Mouse (Mus musculus) liver, embryonic 14.5 days (tissue): Measurements from ENCODE around the gene Dxo. TPM values are rescaled to one million over a fixed set of nuclear protein-coding genes. Genes with fewer than 3 reads are reported as not detected.

Source experiments
- ATAC-seq: fragments of 200-750 bp; cut with Nextera tagmentation; 2 replicates; pipeline ENCODE4 v1.8.0; 2017; ENCODE audit warnings: moderate number of reproducible peaks, mild to moderate bottlenecking, moderate library complexity; ENCODE audit not compliant: insufficient read depth
- DNase-seq, 3 experiments: peaks; one replicate each; pipeline ENCODE4 v3.0.0-alpha.2; 2012 to 2013; ENCODE audit warnings: low read depth in 3 of 3, low spot score in 3 of 3
- H3K27ac ChIP-seq: fragments of 300-500 bp; sonication (generic); 2 replicates; pipeline ENCODE4 v1.5.1; 2014; ENCODE audit warnings: moderate library complexity, mild to moderate bottlenecking, control low read depth, inconsistent platforms
- H3K27me3 ChIP-seq: fragments of 300-500 bp; sonication (generic); 2 replicates; pipeline ENCODE4 v1.6.1; 2014; ENCODE audit warnings: mild to moderate bottlenecking, low read length, moderate library complexity; ENCODE audit not compliant: control insufficient read depth, insufficient read depth
- H3K36me3 ChIP-seq: fragments of 300-500 bp; sonication (generic); replicated peaks from 2 replicates; pipeline ENCODE4 v1.6.1; 2014; ENCODE audit warnings: low read depth; ENCODE audit not compliant: control insufficient read depth, insufficient read depth
- H3K4me1 ChIP-seq, 2 experiments: fragments of 200-500 bp in 1 of 2; fragments of 300-500 bp in 1 of 2; sonication (generic) in 1 of 2; replicated peaks; 2 replicates each; pipeline ENCODE4 v1.6.1; 2012 to 2014; ENCODE audit warnings: antibody characterized with exemption in 1 of 2, inconsistent platforms in 1 of 2, low read length in 1 of 2; ENCODE audit not compliant: control insufficient read depth in 2 of 2, insufficient read depth in 2 of 2
- H3K4me2 ChIP-seq: fragments of 300-500 bp; sonication (generic); 2 replicates; pipeline ENCODE4 v1.6.1; 2014; ENCODE audit warnings: low read depth, mild to moderate bottlenecking, control low read depth, moderate library complexity
- H3K4me3 ChIP-seq, 2 experiments: fragments of 200-500 bp in 1 of 2; fragments of 300-500 bp in 1 of 2; sonication (generic) in 1 of 2; 2 replicates each; pipeline ENCODE4 v1.5.1; 2012 to 2014; ENCODE audit warnings: low read depth in 2 of 2, low read length in 2 of 2, mild to moderate bottlenecking in 2 of 2, control low read depth in 1 of 2, inconsistent platforms in 1 of 2, moderate library complexity in 1 of 2; ENCODE audit not compliant: insufficient read depth in 1 of 2
- H3K9ac ChIP-seq: fragments of 300-500 bp; sonication (generic); replicated peaks from 2 replicates; pipeline ENCODE4 v1.6.1; 2014; ENCODE audit warnings: mild to moderate bottlenecking, control low read depth, moderate library complexity
- H3K9me3 ChIP-seq: fragments of 300-500 bp; sonication (generic); 2 replicates; pipeline ENCODE4 v1.6.1; 2016; ENCODE audit warnings: low read length, mixed read lengths; ENCODE audit not compliant: control insufficient read depth
- CTCF ChIP-seq: IDR thresholded peaks from 2 replicates; pipeline ENCODE4 v1.5.1; 2016; ENCODE audit warnings: antibody characterized with exemption, low read depth, control low read depth
- EP300 ChIP-seq: IDR thresholded peaks from 2 replicates; pipeline ENCODE4 v1.6.1; 2016; ENCODE audit warnings: antibody characterized with exemption, low read depth
- WGBS: fragments of 180-500 bp; shearing (Covaris S2); extraction: QIAGEN DNeasy Blood & Tissue Kit; methylation state at CpG from one replicate; pipeline ENCODE4 v1.1.7; 2014; ENCODE audit not compliant: insufficient replicate concordance; 5-methylcytosine and 5-hydroxymethylcytosine counted together
- polyA plus RNA-seq, 2 experiments: library from polyadenylated mRNA; depleted of rRNA in 1 of 2; stranded (reverse) in 1 of 2; unstranded in 1 of 2; fragments of >200 nt; fragmentation: Nextera tagmentation in 1 of 2; extraction: Ambion mirVana in 1 of 2; gene quantifications; 2 replicates each; pipeline versions ENCODE4 v1.2.1 to v1.2.3; 2012 to 2014

The Dxo gene
- polyA plus RNA-seq, 2 experiments: 24.0 to 27.7 TPM

DNA sequence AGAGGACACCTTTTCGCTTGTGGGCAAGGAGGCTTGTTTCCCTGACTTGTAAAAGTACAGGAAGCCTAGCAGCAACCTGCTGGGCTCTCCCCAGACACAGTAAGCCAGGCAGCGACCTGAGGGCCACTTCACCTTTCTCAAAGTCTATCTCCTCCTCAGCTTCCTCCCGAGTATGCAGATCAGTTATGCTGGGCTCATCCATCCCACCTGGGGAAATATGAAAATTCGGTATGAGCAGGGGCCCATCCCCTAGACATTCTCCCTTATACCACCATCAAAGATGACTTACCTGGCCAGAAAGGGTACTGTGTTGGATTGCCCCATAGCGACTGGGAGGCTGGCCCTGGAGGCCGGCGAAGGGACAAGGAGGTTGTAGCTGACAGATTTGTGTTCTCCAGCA lies 10.8 kb downstream of the Dxo start:
- no peak overlapping the region for H3K27ac ChIP-seq
- no peak overlapping the region for H3K4me2 ChIP-seq
- no peak overlapping the region for H3K4me3 ChIP-seq
- no peak overlapping the region for H3K9ac ChIP-seq
- no peaks in the 10 kb centered on the region for H3K27me3 ChIP-seq
- no peak for ATAC-seq
- WGBS: 81% methylated on average over 7 of the region's 7 CpGs
- H3K9me3 ChIP-seq: no peaks in the 10 kb centered on the region
- DNase-seq: no peak
- TF ChIP-seq CTCF: no peak
- H3K36me3 ChIP-seq: peaks cover 18% of the 10 kb centered on the region
- peaks cover 6 to 7% of the 10 kb centered on the region in 2 experiments; a peak in 3 of 4 replicates for H3K4me1 ChIP-seq

DNA sequence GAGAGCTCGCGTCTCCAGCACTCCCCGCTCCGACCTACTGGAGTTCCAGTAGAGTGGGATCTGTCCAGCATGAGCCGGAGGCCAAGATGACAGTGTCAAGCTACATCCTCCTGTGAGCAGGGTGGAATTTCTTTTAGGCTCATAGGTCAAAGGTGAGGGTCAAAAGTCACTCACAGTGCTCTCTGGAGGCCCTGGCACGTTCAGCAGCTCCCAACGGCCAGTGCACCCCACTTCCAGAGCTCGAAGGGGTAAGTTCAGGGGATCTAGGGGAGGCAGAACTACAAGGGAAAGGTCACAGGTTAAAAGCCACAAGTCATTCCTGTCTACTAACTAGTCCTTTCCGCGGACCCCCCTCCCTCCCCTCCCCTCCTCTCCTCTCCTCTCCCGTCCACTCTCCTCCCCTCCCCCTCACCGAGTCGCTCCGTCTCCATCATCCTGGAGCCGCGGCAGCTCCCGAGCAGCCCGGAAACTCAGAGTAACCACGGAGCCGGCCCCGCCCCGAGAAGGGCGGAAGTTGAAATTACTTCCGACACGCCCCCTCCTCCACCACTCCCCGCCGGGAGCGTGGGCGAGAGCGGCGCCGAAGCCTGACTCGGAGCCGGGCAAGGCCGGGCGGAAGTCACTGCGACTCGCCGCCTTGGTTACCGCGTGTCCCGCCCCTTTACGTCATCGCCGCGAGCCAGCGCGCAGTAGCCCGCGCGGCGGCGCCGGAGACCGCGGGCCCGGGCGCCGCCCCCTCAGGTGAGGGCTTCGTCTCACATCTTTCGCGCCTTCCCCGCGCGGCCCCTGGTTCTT lies 13.1 kb downstream of the Dxo start, which contains the start of the genes Skiv2l and Nelfe:
Skiv2l (minus strand) TSS at position 489 of the 795 bp plus-strand sequence.
Nelfe (plus strand) TSS at position 670 of the 795 bp plus-strand sequence.
- Histone ChIP-seq H3K27ac (peak within 1 kb of the TSS; percentile 34), H3K4me1 (peaks cover 6 to 7% of the 10 kb centered on the region in 2 experiments; a peak in 3 of 4 replicates), H3K4me3 (peak within 1 kb of the TSS; percentile 68 to 94), H3K27me3 (no peaks in the 10 kb centered on the region), H3K9ac (peak within 1 kb of the TSS; percentile 80), H3K9me3 (no peaks in the 10 kb centered on the region), H3K36me3 (peaks cover 19% of the 10 kb centered on the region), H3K4me2 (peak within 1 kb of the TSS; percentile 83)
- no peak for TF ChIP-seq CTCF
- no peak for TF ChIP-seq EP300
- DNase-seq (peak; percentile 94 to 95 (median 94)), ATAC-seq (peak; percentile 94)
- WGBS: 2% methylated on average over 62 of the region's 65 CpGs

DNA sequence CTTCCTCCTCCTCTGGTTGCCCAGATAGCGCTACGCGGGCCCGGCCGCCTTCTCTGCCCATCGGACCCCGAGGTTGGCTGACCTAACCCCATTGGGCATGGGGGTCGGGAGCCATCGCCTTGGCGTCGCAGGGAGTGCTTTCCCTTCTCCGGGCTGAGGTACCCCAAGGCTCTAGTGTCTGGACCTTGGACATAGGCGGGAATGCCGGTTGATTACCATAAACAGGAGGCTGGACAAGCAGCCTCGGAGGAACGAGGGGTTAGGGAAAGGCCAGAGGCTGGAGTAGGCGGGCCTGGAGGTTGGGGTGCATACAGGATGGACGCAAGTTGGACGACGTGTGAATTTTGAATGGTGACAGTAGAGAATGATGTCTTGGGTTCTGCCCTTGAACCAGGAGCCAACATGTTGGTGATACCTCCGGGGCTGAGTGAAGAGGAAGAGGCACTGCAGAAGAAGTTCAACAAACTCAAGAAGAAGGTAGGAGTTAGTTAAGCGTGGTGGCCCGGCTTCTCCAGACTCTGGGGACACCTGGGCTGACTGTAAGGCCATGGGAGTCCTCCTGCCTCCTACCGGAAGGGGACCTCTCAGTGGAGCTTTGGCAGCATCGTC lies 13.8 kb downstream of the Dxo start:
- Histone ChIP-seq H3K4me2 (peak overlapping the region; percentile 83), H3K9ac (peak overlapping the region; percentile 74), H3K27ac (peak overlapping the region; percentile 8; the same call in 1 of the 2 replicates), H3K9me3 (no peaks in the 10 kb centered on the region), H3K4me3 (peak overlapping the region; percentile 68 to 83), H3K36me3 (peaks cover 17% of the 10 kb centered on the region), H3K4me1 (peaks cover 6 to 7% of the 10 kb centered on the region in 2 experiments; a peak in 3 of 4 replicates), H3K27me3 (no peaks in the 10 kb centered on the region)
- ATAC-seq: peak; percentile 9
- DNase-seq: no peak
- WGBS: 2% methylated on average over 25 of the region's 25 CpGs
- TF ChIP-seq CTCF (no peak), EP300 (no peak)

DNA sequence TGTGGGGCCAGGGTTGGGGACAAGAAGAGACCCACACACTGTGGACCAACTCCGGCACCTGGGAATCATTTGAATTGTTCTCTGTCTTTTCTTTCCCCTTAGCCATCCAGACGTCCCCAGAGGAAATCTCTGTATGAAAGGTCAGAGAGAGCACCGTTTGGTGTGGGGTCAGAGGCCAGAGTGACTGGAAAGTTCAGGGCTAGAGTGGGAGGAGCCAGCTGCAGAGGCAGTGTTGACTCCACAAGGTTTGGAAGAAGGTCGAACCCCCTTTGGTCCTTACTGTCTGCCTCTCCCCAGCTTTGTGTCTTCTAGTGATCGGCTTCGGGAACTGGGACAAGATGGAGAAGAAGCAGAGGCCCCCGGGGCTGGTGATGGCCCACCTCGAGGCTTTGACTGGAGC lies 16.7 kb downstream of the Dxo start:
- DNase-seq: no peak
- no peak for TF ChIP-seq CTCF
- TF ChIP-seq EP300: no peak
- 66% methylated on average over 8 of the region's 8 CpGs for WGBS
- Histone ChIP-seq H3K4me2 (no peak overlapping the region), H3K9me3 (no peaks in the 10 kb centered on the region), H3K9ac (no peak overlapping the region), H3K4me1 (peaks cover 6 to 9% of the 10 kb centered on the region in 2 experiments; a peak in 3 of 4 replicates), H3K27me3 (no peaks in the 10 kb centered on the region), H3K4me3 (no peak overlapping the region), H3K36me3 (peaks cover 16% of the 10 kb centered on the region), H3K27ac (no peak overlapping the region)
- no peak for ATAC-seq

DNA sequence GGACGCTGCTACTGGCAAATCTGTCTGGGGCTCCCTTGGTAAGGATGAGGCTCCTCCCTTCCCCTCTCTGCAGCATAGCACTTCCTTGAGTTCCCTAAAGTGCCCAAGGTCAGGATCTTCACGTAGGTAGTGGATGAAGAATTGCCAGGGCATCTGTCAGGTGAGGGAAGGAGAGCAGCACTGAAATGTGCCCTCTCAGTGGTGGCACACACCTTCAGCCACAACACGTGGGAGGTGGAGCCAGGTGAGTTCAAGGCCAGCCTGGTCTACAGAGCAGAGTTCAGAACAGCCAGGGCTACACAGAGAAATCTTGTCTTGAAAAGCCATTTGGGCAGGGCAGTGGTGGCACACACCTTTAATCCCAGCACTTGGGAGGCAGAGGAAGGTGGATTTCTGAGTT lies 17.9 kb downstream of the Dxo start:
- peaks cover 0 to 9% of the 10 kb centered on the region in 2 experiments; a peak in 2 of 4 replicates for H3K4me1 ChIP-seq
- no peak overlapping the region for H3K9ac ChIP-seq
- H3K4me3 ChIP-seq: no peak overlapping the region
- DNase-seq: no peak
- no peak for TF ChIP-seq EP300
- no peak for TF ChIP-seq CTCF
- WGBS: 65% methylated on average over 3 of the region's 3 CpGs
- H3K27ac ChIP-seq: no peak overlapping the region
- H3K36me3 ChIP-seq: peaks cover 16% of the 10 kb centered on the region
- H3K27me3 ChIP-seq: no peaks in the 10 kb centered on the region
- no peaks in the 10 kb centered on the region for H3K9me3 ChIP-seq
- no peak overlapping the region for H3K4me2 ChIP-seq
- ATAC-seq: no peak
